Mouse (Mus musculus): Measurements from ENCODE around the gene Syngap1.

DNA sequence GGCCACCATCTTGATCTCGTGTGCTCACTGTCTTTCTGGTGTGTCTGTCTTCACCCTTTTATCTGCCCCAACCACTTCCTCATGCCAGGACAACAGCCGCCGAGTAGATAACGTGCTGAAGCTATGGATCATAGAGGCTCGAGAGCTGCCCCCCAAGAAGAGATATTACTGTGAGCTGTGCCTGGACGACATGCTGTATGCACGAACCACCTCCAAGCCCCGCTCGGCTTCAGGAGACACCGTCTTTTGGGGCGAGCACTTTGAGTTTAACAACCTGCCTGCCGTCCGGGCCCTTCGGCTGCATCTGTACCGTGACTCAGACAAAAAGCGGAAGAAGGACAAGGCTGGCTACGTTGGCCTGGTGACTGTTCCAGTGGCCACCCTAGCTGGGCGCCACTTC, 15.8 kb downstream of the Syngap1 start:
- no peak for TF ChIP-seq POLR2A (IDR thresholded peaks at IDR 0.05; ENCODE audit: low read depth, low read length)
- TF ChIP-seq CTCF (IDR thresholded peaks at IDR 0.05; ENCODE audit: extremely low read depth, insufficient read depth, insufficient read length, insufficient replicate concordance) = no peak
